Mouse (Mus musculus) hindbrain, embryonic 14.5 days (tissue): Measurements from ENCODE around the gene Ttll11. TPM values are rescaled to one million over a fixed set of nuclear protein-coding genes. Genes with fewer than 3 reads are reported as not detected.

ENCODE experiments used
- ATAC-seq: fragments of 200-750 bp; cut with Nextera tagmentation; 2 replicates; pipeline ENCODE4 v1.8.0; 2017; ENCODE audit warnings: moderate number of reproducible peaks, mild to moderate bottlenecking, moderate TSS enrichment, moderate library complexity; ENCODE audit not compliant: low FRiP score
- DNase-seq: peaks from one replicate; pipeline ENCODE4 v3.0.0-alpha.2; 2015; ENCODE audit warnings: low spot score
- H3K27ac ChIP-seq: fragments of 300-500 bp; sonication (generic); 2 replicates; pipeline ENCODE4 v1.5.1; 2014; ENCODE audit warnings: mild to moderate bottlenecking, moderate library complexity
- H3K27me3 ChIP-seq: fragments of 300-500 bp; sonication (generic); 2 replicates; pipeline ENCODE4 v1.6.1; 2014; ENCODE audit warnings: mild to moderate bottlenecking, low read length, mixed read lengths; ENCODE audit not compliant: control insufficient read depth, insufficient read depth
- H3K36me3 ChIP-seq: fragments of 300-500 bp; sonication (generic); replicated peaks from 2 replicates; pipeline ENCODE4 v1.6.1; 2014; ENCODE audit not compliant: control insufficient read depth, insufficient read depth
- H3K4me1 ChIP-seq: fragments of 300-500 bp; sonication (generic); replicated peaks from 2 replicates; pipeline ENCODE4 v1.6.1; 2014; ENCODE audit warnings: antibody characterized with exemption, low read length, mixed read lengths; ENCODE audit not compliant: control insufficient read depth, insufficient read depth
- H3K4me2 ChIP-seq: fragments of 300-500 bp; sonication (generic); replicated peaks from 2 replicates; pipeline ENCODE4 v1.6.1; 2014; ENCODE audit warnings: mild to moderate bottlenecking, moderate library complexity
- H3K4me3 ChIP-seq: fragments of 300-500 bp; sonication (generic); replicated peaks from 2 replicates; pipeline ENCODE4 v1.5.1; 2014; ENCODE audit warnings: mild to moderate bottlenecking, low read length
- H3K9ac ChIP-seq: fragments of 300-500 bp; sonication (generic); 2 replicates; pipeline ENCODE4 v1.6.1; 2014
- H3K9me3 ChIP-seq: fragments of 300-500 bp; sonication (generic); 2 replicates; pipeline ENCODE4 v1.6.1; 2016; ENCODE audit warnings: low read length; ENCODE audit not compliant: control insufficient read depth
- WGBS: fragments of 180-500 bp; shearing (Covaris S2); extraction: QIAGEN DNeasy Blood & Tissue Kit; methylation state at CpG from one replicate; pipeline ENCODE4 v1.1.7; 2014; 5-methylcytosine and 5-hydroxymethylcytosine counted together
- polyA plus RNA-seq: library from polyadenylated mRNA; unstranded; fragments of >200 nt; fragmentation: Nextera tagmentation; extraction: Ambion mirVana; gene quantifications from 2 replicates; pipeline ENCODE4 v1.2.1, GENCODE M21; 2014

Gene Ttll11
- polyA plus RNA-seq, 1 experiment from 2014 or later, result 6.6 TPM

- H3K4me1 ChIP-seq, result peaks cover 21% of the 10 kb centered on the region
Measured at GRCm38 (mm10) chr2:35978276-35978933, 1.3 kb downstream of the Ttll11 start.

GRCm38 (mm10) chr2:35977749-35978148 is 2.0 kb downstream of the Ttll11 start:
- Histone ChIP-seq H3K4me1 (peaks cover 21% of the 10 kb centered on the region), H3K4me3 (peak overlapping the region; percentile 78; the same call in 1 of the 2 replicates), H3K36me3 (no peaks in the 10 kb centered on the region), H3K9ac (no peak overlapping the region), H3K9me3 (no peaks in the 10 kb centered on the region), H3K4me2 (peak overlapping the region; percentile 99), H3K27me3 (no peaks in the 10 kb centered on the region), H3K27ac (no peak overlapping the region)
- WGBS, result 100% methylated on average over 3 of the region's 3 CpGs
- DNase-seq (no peak), ATAC-seq (no peak)

More at GRCm38 (mm10) chr2:35978276-35978933, 1.3 kb downstream of the Ttll11 start:
- Histone ChIP-seq H3K9me3 (no peaks in the 10 kb centered on the region), H3K27ac (no peak overlapping the region), H3K36me3 (no peaks in the 10 kb centered on the region), H3K4me3 (peak overlapping the region; percentile 78), H3K4me2 (peak overlapping the region; percentile 99), H3K27me3 (no peaks in the 10 kb centered on the region), H3K9ac (peak overlapping the region; percentile 88)
- no peak for ATAC-seq
- DNase-seq, result no peak
- 21% methylated on average over 15 of the region's 15 CpGs for whole genome bisulfite sequencing

- H3K27me3 ChIP-seq, result no peaks in the 10 kb centered on the region
- H3K4me1 ChIP-seq, result peaks cover 8% of the 10 kb centered on the region
- 69% methylated on average over 6 of the region's 6 CpGs for WGBS
- DNase-seq (no peak), ATAC-seq (no peak)
- H3K9ac ChIP-seq, result no peak overlapping the region
- H3K36me3 ChIP-seq, result no peaks in the 10 kb centered on the region
- no peaks in the 10 kb centered on the region for H3K9me3 ChIP-seq
- no peak overlapping the region for H3K4me3 ChIP-seq
- no peak overlapping the region for H3K4me2 ChIP-seq
- H3K27ac ChIP-seq, result no peak overlapping the region
Measured at GRCm38 (mm10) chr2:35972259-35973001, 7.3 kb downstream of the Ttll11 start.

GRCm38 (mm10) chr2:35965883-35966513 is 13.7 kb downstream of the Ttll11 start:
- WGBS, result 75% methylated on average over 10 of the region's 10 CpGs
- no peak overlapping the region for H3K4me3 ChIP-seq
- H3K27ac ChIP-seq, result no peak overlapping the region
- no peaks in the 10 kb centered on the region for H3K27me3 ChIP-seq
- no peaks in the 10 kb centered on the region for H3K36me3 ChIP-seq
- DNase-seq (no peak), ATAC-seq (no peak)
- no peaks in the 10 kb centered on the region for H3K9me3 ChIP-seq
- peaks cover 10% of the 10 kb centered on the region for H3K4me1 ChIP-seq
- H3K9ac ChIP-seq, result no peak overlapping the region
- H3K4me2 ChIP-seq, result no peak overlapping the region

- peak; percentile 52 for ATAC-seq
- 52% methylated on average over 2 of the region's 2 CpGs for WGBS
Measured at GRCm38 (mm10) chr2:35963280-35963679, 16.4 kb downstream of the Ttll11 start.

GRCm38 (mm10) chr2:35961593-35962127 is 18.1 kb downstream of the Ttll11 start:
- Histone ChIP-seq H3K9me3 (no peaks in the 10 kb centered on the region), H3K27ac (no peak overlapping the region), H3K36me3 (no peaks in the 10 kb centered on the region), H3K4me3 (no peak overlapping the region), H3K27me3 (no peaks in the 10 kb centered on the region), H3K4me1 (peaks cover 10% of the 10 kb centered on the region), H3K4me2 (no peak overlapping the region), H3K9ac (no peak overlapping the region)
- 80% methylated on average over 3 of the region's 3 CpGs for WGBS
- DNase-seq, result no peak
- ATAC-seq, result no peak

More at GRCm38 (mm10) chr2:35963280-35963679, 16.4 kb downstream of the Ttll11 start:
- Histone ChIP-seq H3K4me1 (peaks cover 10% of the 10 kb centered on the region), H3K4me3 (no peak overlapping the region), H3K36me3 (no peaks in the 10 kb centered on the region), H3K4me2 (no peak overlapping the region), H3K27me3 (no peaks in the 10 kb centered on the region), H3K9ac (no peak overlapping the region; the same call in 1 of the 2 replicates), H3K9me3 (no peaks in the 10 kb centered on the region), H3K27ac (no peak overlapping the region; the same call in 1 of the 2 replicates)
- no peak for DNase-seq

GRCm38 (mm10) chr2:35957471-35958140 is 22.1 kb downstream of the Ttll11 start:
- H3K4me2 ChIP-seq, result no peak overlapping the region
- H3K27me3 ChIP-seq, result no peaks in the 10 kb centered on the region
- WGBS, result 68% methylated on average over 7 of the region's 7 CpGs
- no peak overlapping the region for H3K9ac ChIP-seq
- peaks cover 7% of the 10 kb centered on the region for H3K4me1 ChIP-seq
- H3K27ac ChIP-seq, result 0 out of 2 replicates have a peak overlapping the region, but pooled peaks have one; percentile 5
- no peaks in the 10 kb centered on the region for H3K36me3 ChIP-seq
- ATAC-seq, result no peak
- no peak overlapping the region for H3K4me3 ChIP-seq
- H3K9me3 ChIP-seq, result no peaks in the 10 kb centered on the region
- DNase-seq, result no peak

GRCm38 (mm10) chr2:35955211-35955610 is 24.5 kb downstream of the Ttll11 start:
- no peaks in the 10 kb centered on the region for H3K36me3 ChIP-seq
- no peak overlapping the region for H3K4me3 ChIP-seq
- H3K27me3 ChIP-seq, result no peaks in the 10 kb centered on the region
- no peak for ATAC-seq
- 53% methylated on average over 5 of the region's 5 CpGs for WGBS
- no peak overlapping the region for H3K27ac ChIP-seq
- no peaks in the 10 kb centered on the region for H3K9me3 ChIP-seq
- no peak overlapping the region for H3K9ac ChIP-seq
- no peak overlapping the region for H3K4me2 ChIP-seq
- H3K4me1 ChIP-seq, result peaks cover 16% of the 10 kb centered on the region
- DNase-seq, result no peak
